Mouse (Mus musculus) CH12.LX (cell line): ENCODE results near the gene Epsti1.

Source experiments
- CTCF ChIP-seq, 2 experiments: IDR thresholded peaks in 1 of 2; conservative IDR thresholded peaks in 1 of 2; 2 replicates each; pipeline ENCODE4 v1.5.1; 2011 to 2012; ENCODE audit warnings: low read depth in 2 of 2, low read length in 2 of 2, improper control_type of control experiment in 1 of 2, inconsistent platforms in 1 of 2, mild to moderate bottlenecking in 1 of 2, moderate library complexity in 1 of 2
- EP300 ChIP-seq: IDR thresholded peaks from 2 replicates; pipeline ENCODE4 v1.6.1; 2011; ENCODE audit warnings: low read length, improper control_type of control experiment
- HCFC1 ChIP-seq: IDR thresholded peaks from 2 replicates; pipeline ENCODE4 v1.6.1; 2012; ENCODE audit warnings: low read depth, mild to moderate bottlenecking, inconsistent platforms, low read length, improper control_type of control experiment
- MAFK ChIP-seq: IDR thresholded peaks from 2 replicates; pipeline ENCODE4 v1.6.1; 2011; ENCODE audit warnings: low read length, improper control_type of control experiment; ENCODE audit not compliant: insufficient replicate concordance
- POLR2A ChIP-seq: IDR thresholded peaks from 2 replicates; pipeline ENCODE4 v1.6.1; 2011; ENCODE audit warnings: low read depth, mild to moderate bottlenecking, improper control_type of control experiment, low read length
- RCOR1 ChIP-seq: conservative IDR thresholded peaks from 2 replicates; pipeline ENCODE4 v1.6.1; 2012; ENCODE audit warnings: low read depth, mild to moderate bottlenecking, inconsistent platforms, low read length, improper control_type of control experiment
- TBP ChIP-seq: conservative IDR thresholded peaks from 2 replicates; pipeline ENCODE4 v1.6.1; 2011; ENCODE audit warnings: low read depth, low read length, improper control_type of control experiment
- UBTF ChIP-seq: IDR thresholded peaks from 2 replicates; pipeline ENCODE4 v1.6.1; 2012; ENCODE audit warnings: low read depth, mild to moderate bottlenecking, inconsistent platforms, low read length, improper control_type of control experiment, moderate library complexity

DNA sequence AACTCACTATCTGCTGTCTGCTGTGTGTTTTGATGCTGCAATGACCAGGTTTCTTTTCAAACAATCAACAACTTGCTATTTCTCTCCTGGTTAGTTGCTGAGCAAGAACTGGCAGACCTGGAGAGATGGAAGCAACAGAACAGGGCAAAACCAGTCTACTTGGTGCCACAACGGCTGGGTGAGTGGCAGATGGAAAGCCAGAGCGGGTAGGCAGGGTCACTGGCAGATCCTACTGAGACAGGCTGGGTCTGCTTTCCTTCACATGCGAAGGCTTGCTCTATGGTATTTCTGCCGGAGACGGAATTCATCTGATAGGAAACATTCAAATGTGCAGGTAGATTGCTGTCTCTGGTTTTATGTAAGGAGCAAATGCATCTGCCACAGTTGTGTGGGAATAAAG, 24.6 kb downstream of the Epsti1 start:
- TF ChIP-seq CTCF (conservative IDR thresholded peaks at IDR 0.05 in 1 of 2, IDR thresholded peaks at IDR 0.05 in 1 of 2; ENCODE audit: low read depth in 2 of 2, low read length in 2 of 2) (no peak), TBP (no peak), RCOR1 (no peak), EP300 (no peak), MAFK (no peak), UBTF (no peak), POLR2A (no peak), HCFC1 (no peak)
